Mouse (Mus musculus) adrenal gland, adult 8-10 months (tissue): ENCODE data around the gene Fam43b. TPM values are rescaled to one million over a fixed set of nuclear protein-coding genes. Genes with fewer than 3 reads are reported as not detected.
A peak's percentile ranks its signal among the peaks of the same experiment; 100 is the strongest.

Experiments
- DNase-seq: peaks from one replicate; pipeline ENCODE4 v3.0.0; 2022
- total RNA-seq, 4 experiments: library from RNA; stranded (reverse); gene quantifications; 2 replicates each; pipeline ENCODE4 v1.2.4; 2022

Gene Fam43b
- total RNA-seq, 4 experiments from 2014 or later = 2.9 to 6.1 (median 3.9) TPM

DNA sequence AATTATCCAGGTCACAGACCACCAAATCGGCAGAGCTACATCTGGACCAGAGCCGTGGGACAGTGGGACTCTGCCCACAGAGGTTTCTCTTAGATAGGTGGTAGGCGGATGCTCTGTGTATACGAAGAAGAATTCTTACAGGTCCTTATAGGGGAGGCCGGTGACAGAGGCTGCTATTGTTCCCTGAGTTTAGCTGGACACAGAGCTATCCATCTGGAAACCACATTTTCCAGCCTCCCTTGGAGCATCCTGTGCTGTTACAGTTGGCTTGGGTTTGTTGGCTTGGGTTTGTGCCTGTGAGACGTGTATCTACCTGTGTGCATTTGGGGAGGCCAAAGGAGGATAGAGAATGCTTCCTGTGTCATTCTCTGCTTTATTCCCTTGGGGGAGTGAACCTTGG is 43.6 kb downstream of the Fam43b start:
- DNase-seq = no peak

DNA sequence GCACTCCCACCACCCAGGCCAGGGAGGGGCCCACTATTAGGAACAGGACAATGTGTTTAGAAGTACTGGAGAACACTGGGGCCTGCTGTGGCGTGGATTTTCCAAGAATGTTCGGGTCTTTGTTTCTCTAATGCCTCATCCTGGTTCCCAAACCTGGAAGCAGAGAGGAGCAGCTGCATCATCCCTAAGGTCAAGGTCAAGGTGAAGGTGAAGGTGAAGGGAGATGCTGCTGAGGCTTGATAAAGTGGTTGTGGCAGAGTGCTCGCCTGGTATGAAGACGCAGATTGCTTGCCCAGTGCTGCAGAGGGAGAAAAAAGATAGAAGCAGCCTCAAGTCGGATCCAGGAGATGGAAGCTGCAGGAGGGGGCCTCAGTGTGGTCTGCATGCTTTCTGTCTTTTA is 44.5 kb downstream of the Fam43b start:
- no peak for DNase-seq

DNA sequence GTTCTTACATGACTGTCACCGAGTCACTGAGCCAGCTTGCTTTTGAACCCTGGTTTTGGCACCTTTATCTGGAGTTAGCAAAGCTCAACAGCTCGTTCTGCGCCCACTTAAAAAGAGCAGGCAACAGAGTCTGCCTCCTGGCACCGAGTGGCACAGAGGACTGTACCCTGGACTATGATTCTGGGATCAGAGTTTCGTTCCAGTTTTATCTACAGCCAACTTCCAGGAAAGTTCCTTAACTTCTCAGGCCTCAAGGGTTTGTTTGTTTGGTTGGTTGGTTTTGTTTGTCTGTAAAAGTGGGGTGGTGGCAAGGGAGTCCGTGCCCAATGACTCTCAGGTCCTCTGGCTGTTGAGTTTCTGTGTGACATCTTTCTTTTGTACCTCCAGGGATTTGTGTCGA is 47.6 kb downstream of the Fam43b start:
- no peak for DNase-seq

DNA sequence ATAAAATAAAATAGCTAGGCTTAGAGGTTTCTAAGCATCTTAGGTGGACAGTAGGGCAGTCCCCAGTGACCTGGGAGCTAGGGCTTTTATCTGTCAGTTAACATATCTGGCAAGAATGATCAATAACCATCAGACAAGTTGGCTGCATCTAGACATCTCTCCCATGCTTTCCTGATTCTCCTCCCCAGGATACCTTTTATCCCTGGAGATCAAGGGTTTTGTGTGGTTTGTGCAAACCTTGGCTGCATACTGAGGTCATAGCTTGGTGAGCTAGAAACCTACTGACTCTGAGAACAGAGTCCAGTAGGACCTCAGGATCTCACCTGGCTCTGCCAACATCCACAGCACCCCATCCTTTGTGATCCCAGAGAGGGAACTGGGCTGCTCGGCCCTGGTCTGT is 49.0 kb downstream of the Fam43b start:
- DNase-seq = no peak

DNA sequence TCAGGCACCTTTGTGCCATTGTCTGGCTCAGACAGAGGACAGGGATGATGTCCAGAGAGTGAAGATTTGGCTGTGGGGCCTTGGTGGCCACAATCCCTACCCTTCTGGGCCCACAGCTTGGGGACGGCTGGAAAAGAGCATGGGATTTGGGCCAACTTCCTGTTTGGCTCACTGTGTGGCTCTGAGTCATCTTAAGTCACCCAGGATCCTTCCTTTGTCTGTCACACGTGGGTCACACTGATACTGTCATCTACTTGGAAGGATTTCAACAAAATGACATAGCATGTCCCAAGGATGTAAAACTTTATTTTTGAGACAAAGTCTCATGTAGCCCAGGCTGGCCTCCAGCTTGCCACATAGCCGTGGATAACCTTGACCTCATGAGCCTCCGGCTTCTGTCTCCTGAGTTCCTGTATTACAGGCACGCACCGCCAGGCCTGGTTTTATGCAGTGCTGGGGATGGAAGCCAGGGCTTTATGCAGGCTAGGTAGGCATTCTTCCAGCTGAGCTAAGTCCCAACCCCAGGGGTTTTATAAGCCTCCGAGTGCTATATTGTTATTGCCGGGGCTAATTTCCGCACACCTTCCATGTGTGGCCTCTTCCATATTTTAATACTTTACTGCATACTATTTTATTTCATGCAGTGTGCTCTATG is 51.3 kb downstream of the Fam43b start:
- DNase-seq = peak; percentile 63

Other genes with a start within 250 kb of the Fam43b start
- gene Hp1bp3, start 180.2 kb downstream of the Fam43b start, total RNA-seq = 100 to 1,000 TPM; 228 to 267 (median 252) TPM
- 1 to 10 TPM; 2.5 to 4.7 (median 3.4) TPM for gene Sh2d5, start 146.1 kb downstream of the Fam43b start, total RNA-seq
- gene Kif17, start 146.1 kb downstream of the Fam43b start, total RNA-seq = 1 to 10 TPM; 3.1 to 6.3 (median 4.0) TPM
- gene Ddost, start 91.8 kb downstream of the Fam43b start, total RNA-seq = 100 to 1,000 TPM; 138 to 154 (median 143) TPM
- 100 to 1,000 TPM; 172 to 218 (median 206) TPM for gene Pink1, start 70.2 kb downstream of the Fam43b start, total RNA-seq
- 10 to 100 TPM in 2 of 4 experiments, 1 to 10 TPM in 2; 7.2 to 20.4 (median 14.7) TPM for gene Cda, start 28.5 kb downstream of the Fam43b start, total RNA-seq
- 10 to 100 TPM; 54.2 to 59.0 (median 56.8) TPM for gene Mul1, start 38.1 kb upstream of the Fam43b start, total RNA-seq
- gene Camk2n1, start 57.8 kb upstream of the Fam43b start, total RNA-seq = 10 to 100 TPM; 29.2 to 33.7 (median 31.2) TPM
- under 1 TPM in 1 of 4 experiments, not detected in 3; 0.06 TPM for gene Vwa5b1, start 239.4 kb upstream of the Fam43b start, total RNA-seq